Mouse (Mus musculus) telencephalon, adult 2 months (tissue): Measurements from ENCODE around the gene Sema4b.

ENCODE experiments used
- DNase-seq: peaks from one replicate; pipeline ENCODE4 v3.0.0-alpha.2; 2011; ENCODE audit warnings: low read depth, low spot score

Gene Sema4b

DNA sequence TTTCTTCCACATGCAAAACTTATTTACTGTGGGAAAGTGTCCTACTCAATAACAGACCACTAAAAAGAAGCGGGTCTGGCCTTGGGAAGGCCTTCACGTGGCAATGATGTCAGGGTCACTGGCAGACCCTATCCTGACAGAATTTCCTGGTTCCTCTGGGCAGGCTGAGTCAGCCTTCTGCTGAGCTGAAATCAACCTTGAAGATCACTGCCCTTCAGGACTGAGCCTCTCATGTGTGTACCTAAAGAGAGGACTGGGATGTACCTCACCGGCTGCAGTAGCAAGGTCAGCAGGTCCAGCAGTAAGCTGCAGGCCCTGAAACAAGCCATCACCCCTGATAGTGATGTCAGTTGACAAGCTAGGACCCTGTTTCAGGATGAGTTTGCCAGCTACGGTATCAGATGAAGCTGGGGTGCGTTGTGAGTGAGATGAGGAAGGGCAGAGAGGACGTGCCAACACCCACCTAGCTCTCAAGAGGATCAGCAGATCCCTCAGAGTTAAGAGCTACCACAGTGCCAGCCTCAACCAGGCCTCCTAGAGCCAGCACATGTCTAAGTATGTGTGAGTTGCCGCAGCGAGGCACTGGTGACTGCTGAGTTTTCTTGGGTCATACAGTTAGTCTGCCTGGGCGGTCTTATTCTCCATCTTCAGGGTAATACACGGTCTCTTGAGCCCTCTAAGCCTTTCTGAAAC is 8.5 kb upstream of the Sema4b start:
- no peak for DNase-seq

DNA sequence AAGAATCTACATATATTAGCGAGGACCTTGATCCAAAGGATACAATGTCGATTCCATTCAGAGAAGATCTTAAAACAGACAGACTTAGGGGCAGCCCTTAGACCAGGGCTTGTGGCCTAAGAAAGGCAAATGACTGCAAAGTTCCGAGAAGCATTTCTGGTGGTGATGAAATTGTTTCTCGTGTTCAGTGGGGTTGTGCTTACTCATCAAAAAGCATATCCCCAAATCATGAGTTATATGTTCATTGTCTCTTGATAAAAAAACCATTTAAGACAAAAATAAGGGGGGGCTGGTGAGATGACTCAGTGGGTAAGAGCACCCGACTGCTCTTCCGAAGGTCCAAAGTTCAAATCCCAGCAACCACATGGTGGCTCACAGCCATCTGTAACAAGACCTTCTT is 7.3 kb upstream of the Sema4b start:
- no peak for DNase-seq

DNA sequence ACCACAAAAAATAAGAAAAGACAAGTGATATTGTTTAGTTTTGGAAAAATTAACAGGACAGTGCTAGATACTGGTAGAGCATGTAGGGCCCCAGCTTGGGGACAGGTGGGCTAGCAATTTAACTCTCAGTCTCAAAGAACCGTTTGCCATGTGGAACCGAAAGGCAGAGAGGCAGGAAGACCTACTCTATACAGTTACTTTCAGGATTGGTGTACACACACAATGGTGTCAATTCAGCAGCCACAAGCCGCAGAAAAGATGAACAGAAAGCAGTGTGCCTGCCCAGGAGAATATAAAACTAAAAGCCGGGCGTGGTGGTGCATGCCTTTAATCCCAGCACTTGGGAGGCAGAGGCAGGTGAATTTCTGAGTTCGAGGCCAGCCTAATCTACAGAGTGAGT is 6.9 kb upstream of the Sema4b start:
- no peak for DNase-seq

DNA sequence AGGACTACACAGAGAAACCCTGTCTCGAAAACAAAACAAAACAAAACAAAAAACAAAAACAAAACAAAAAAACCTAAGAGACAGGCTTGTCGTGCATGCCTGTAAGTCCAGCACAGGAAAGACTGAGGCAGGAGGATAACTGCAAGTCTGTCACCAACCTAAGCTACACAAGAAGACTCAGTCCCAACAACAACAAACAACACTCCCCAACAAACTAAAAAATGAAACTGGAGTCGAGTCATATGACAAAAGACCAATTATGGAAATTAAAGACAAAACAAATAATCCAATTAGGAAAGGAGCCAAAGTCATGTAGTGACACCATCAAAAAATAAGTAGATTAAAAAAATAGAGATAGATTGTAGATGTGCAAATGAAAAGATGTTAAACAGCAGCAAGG is 6.4 kb upstream of the Sema4b start:
- no peak for DNase-seq

DNA sequence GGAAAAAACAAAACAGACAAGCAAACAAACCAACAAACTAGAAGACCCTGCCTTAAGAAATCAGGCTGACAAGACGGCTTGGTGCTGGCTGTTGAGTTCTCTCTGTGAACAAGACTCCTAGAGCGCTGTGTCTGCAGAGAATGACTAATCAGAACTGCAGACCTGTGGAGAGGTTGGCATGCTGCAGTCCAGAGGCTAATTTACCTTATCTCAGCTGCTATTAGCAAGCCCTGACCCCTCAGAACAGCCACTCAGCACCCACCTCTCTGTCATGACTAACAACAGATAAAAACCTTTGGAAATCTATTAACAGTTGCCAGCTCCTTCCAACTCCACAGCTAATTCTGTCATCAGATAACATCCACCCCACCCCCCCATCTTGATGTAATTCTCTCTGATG is 5.6 kb upstream of the Sema4b start:
- no peak for DNase-seq

DNA sequence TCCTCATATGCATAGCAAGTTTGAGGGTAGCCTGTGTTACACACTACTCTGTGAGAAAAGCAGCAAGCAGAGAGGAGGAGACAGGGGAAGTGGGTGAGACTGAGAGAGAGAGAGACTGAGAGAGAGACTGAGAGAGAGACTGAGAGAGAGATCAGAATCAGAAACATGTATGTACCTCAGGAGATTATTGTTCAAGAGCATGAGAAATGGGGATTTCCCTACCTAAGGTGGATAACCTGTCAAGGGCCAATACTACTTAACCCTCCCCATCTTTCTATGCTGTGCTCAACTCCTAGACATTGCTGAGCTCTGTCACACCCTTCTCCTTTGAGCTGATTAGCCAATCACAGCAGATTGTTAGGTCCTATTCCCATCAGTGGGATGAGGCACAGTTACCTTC is 4.5 kb upstream of the Sema4b start:
- DNase-seq, result no peak

DNA sequence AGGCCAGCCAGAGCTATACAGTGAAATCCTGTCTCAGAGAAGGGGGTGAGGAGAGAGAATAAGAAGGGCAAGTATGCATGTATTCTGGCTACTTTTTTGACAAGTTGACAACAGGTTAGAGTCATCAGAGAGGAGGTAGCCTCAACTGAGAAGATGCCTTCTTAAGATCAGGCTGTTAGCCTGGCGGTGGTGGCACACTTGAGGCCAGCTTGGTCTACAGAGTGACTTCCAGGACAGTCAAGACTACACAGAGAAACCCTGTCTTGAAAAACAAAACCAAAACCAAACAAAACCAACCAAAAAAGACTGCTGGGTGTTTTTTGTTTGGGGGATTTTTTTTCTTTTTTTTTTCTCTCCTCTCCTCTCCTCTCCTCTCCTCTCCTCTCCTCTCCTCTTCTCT is 3.2 kb upstream of the Sema4b start:
- no peak for DNase-seq

DNA sequence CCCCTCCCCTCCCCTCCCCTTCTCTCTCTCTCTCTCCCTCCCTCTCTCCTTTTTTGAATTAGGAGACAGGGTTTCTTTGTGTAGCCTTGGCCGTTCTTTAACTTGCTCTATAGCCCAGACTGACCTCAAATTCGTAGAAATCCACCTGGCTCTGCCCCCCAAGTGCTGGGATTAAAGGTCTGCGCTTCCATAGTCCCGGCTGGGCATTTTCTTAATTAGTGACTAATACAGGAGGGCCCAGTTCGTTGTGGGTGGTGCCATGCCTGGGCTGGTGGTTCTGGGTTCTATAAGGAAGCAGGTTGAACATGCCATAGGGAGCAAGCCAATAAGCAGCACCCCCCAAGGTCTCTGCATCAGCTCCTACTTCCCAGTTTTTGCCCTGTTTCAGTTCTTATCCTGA is 2.7 kb upstream of the Sema4b start:
- DNase-seq, result no peak

DNA sequence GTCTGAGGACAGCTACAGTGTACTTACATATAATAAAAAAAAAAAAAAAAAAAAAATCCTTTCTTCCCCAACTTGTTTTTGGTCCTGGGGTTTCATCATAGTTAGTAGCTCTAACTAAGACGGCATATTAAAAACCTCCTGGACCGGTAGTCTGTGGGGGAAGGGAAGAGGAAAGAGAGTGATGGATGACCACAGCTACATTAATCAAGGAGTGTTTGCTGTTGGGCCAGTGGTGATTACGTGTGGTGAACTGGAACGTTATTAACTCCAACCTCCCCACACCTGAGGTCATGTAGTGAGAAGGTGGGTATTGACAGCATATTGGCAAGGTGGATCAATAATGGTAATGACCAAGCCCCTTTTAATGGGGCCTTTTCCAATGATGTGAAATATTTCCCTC is 2.1 kb upstream of the Sema4b start:
- DNase-seq, result no peak

DNA sequence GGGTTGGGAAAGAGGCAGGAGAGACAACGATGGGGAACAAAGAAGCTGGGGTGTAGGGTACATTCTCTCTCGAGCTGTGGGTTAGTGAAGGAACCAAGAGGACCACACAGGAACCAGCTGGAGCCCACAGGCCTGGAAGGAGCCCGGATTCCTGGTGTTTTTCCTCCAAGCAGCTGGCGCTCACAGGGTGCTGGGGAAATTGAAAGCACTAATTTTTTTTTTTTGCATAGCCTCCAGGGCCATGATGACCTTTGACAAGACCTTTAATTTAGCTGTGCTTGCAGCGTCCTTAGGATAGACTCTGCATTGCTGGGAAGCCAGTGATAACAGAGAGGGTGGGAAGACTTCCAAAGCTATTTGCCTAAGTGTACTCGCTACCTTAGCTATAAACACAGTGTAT is 1.7 kb upstream of the Sema4b start:
- DNase-seq, result no peak

DNA sequence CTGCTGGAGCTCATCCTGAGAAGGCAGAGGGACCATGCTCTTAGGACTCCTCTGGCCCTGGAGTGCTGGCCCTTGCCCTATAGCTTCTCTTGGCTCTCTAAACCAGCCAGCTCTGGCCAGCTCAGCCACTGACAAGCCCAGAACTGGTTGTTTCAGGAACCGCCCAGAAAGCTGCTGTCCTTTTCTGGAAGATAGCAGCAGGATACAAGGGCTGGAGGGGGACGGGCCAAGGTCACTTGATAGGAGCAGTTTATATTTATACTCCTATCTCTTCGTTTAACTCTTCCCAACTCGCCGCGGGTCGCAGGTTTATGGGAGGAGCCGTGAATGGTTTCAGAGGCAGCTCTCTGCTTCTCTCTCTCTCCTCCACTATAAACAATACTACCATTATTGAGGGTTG is 620 bp upstream of the Sema4b start:
- no peak for DNase-seq

DNA sequence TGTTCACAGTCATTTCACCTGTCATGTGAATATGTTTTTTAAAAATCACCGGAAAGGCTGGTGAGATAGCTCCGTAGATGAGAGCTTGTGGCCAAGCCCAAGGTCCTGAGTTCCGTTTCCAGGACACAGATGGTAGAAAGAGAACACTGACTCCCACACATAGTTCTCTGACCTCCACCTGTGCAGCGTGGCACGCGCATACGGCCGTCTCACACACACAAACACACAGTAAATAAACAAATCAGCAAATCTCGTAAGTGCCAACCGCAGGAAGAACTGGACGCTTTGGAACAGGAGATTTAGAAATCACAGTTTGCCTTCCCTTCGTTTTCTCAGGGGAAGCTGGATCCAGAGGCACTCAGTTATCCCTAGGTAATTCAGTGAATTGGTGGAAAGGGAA is 860 bp downstream of the Sema4b start:
- no peak for DNase-seq

DNA sequence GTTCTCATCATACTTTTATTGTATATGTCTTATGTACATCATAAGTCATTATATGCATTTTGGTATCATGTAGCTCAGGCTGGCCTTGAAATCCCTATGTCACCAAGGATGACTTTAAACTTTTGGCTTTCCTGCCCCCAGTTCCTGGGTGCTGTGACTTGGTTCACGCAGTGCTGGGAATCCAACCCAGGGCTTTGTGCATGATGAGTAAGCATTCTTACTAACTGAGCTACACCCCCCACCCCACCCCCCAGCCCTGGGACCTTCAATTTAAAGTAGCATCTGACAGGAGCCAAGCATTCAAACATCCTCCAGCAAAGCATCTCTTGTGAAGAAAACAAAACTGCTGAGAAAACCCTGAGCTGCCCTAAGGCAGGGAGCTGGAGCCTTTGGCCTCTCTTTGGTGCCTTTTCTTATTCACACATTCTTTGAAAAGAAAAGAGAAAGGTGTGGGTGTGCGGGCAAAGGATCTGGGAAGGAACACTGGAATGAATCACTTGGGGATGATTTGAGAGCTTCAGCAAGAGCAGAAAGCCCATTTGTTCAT is 2.0 kb downstream of the Sema4b start:
- DNase-seq, result no peak

DNA sequence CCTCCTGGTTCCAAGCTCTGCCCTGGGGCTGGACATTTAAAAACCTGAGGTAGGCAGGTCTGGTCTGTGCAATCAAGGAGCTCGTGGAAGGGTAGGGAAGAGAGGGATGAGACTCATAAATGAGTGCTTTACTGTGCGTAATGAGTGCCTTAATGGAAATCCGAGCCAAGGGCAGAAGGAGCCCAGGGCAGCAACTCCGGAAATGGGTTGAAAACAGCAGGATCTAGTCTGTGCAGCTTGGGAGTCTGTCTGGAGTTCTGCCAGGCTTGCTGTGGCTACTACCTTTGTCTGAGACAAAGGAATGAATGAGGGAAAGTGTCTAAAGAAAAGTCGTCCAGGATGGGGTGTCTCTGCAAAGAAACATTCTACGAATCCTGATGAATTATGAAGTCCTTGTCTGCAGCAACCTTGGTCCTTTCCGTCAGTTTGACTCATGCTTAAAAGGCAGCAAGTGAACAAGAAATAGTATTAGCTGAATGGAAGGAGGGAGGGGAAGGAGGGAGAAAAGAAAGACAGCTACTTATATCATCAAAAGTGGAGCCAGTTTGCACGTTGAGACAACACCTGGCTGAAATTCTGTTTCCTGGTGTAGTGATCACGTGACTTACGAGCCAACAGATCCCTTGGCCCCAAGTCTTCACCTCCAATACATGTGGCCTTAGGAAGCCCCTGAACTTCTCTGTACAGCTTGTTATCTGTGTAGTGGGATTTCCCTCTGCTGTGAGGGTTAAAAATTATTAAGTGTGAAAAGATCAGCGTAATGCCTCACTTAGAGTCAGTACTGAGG is 2.7 kb downstream of the Sema4b start:
- DNase-seq, result no peak

DNA sequence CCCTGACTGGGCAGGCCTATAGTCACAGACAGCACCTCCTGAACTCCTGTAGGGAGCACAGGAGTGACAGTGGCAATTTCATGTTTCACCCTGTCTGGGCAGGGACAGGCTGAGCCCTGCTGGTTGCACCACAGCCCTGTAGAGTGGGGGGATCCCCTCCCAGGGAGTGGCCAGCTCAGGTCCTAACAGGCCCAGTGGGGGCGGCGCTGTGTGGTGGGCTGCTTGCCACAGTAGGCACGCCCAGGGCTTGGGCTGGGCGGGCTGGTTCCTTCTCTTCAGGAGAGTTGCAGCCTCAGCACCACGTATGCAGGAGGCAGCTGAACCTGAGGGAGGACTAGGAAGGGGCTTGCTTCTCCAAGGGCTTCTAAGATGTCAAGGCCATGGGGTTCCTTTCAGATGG is 4.8 kb downstream of the Sema4b start:
- no peak for DNase-seq

DNA sequence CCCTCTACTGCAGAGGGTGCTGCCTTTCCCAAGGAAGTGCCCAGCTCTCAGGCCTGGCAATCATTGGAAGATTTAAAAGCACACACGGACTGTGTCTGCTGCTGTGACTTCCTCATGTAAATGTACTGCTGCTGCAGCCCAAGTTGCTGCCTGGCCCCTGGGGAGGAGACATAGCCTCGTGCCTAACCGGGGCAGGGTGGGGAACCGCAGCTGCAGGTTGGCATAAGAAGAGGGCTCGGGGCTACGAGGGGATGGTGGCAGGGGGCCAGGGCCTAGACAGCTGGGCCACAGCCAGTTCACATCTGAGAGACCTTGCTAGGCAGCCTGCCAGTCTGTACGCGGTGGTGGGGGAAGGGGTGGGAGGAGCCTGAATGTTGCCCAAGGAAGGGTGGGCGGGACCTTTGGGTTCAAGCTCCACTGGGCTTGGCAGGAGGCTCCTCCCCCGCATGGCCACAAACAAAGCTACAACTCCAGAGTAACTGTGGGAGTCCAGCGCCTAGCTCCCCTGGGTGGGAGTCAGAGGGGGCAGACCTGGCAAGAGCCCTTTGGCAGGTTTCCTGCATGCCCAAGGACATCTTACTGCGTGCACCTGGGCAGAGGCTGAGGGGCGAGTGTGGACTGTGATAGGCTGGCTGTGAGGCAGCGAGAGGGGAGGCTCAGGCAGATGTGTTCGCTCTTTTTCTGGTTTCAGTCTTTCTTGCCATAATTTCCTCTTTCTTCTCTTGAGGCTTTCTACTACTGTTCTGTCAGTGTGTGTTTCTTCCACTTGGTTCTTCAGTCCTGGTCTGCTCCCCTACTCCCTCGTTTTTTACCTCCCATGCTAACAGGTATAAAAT is 5.8 kb downstream of the Sema4b start:
- DNase-seq, result no peak

DNA sequence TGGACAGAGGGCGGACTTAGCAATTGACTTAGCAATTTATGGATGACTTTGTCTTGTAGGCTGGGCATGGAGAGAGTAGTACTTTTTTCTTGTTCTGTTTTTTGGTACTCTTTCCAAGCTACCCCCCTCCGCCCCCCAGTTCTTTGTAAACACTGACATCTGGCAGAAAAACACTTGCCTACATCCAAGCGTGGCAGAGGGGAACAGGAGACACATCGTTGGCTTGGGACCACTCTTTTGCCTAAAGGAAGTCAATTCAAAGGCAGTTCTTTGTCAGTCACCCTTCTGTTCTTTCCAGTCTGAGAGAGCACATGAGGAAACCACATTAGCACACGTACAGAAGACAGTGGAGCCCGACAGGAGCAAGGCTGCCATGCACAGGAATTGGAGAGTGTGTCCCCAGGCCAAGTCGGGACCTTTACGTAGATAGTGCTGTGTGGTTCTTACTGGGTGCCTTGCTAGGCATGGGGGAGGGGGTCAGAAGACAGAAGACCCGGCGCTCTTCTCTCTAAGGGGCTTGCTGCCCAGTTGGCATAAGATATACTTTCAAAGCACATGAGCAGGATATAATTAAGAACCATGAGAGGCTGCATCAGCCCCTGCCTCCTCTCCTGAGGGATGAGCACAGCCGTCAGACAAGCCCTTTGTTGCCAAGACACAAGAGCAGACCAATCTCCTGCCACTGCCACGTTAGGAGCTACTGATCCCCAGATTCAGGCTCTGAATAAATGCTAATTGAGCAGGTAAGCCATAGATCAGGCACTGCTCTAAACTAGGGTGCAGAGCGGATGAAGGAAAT is 7.5 kb downstream of the Sema4b start:
- no peak for DNase-seq

DNA sequence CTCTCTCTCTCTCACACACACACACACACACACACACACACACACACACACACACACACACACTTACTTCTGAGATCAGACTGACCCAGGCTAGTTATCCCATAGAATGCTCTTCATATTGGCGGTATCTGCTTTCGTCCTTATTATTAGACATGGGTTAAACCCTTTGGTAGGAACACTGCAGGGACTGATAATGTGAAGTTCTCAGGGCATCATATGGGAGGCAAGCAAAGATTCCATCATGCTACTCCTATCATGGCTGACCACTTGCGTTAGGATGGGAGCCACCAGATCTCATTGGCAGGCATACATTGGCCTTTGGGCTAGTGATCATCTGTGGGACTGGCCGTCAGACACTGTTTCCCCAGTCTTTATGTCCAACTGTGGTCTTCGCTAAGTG is 8.5 kb downstream of the Sema4b start:
- no peak for DNase-seq

DNA sequence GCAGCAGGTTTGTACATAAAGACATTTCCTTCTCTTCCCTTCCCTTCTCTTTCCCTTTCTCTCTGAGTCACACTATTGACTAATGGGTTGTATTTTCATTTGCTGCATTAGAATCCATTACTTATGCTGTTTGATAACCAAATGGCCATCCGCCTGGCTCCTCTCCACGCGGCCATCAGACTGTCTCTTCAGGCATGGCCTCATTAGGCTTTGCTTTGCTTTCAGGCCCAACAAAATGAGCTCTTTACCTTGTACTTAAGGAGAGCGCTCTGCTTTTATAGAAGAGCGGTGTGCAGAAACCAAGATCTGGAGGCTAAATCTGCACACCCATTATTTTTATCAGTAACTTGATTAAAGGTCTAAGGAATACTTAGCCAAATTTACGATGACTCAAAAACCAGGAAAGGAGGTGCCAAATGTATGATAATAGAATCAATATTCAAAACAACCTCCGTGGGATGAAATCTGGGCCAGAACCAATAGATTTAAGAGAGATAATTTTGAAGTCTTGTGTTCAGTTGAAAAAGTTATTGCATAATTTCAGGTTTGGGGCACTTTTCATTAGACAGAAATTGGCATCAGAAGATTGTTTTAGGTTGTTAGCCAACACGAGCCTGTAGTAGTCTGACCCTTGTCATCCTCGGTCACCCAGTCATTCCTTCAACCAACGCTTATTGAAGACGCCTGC is 9.1 kb downstream of the Sema4b start:
- DNase-seq, result no peak

DNA sequence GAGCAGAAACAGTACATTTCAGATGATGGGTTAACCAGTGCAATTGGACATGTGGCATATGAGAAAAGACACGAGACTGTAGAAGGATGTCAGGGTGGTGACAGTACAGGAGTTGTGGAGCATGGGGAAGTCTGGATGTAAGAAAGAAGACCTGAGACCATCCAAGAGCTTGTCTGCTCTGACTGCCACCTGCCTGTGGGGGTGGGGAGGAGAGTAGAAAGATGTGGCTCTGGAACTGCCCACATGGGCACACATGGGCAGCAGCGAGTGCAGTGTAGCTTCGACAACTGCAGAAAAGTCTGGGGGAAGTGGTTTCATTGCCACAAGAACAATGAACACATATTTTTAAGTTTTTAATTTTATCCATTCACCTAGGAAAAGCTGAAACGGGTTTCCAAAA is 10.7 kb downstream of the Sema4b start:
- DNase-seq, result no peak
